Mouse (Mus musculus) forebrain, embryonic 11.5 days (tissue): ENCODE measurements around the gene Eogt. TPM values are rescaled to one million over a fixed set of nuclear protein-coding genes. Genes with fewer than 3 reads are reported as not detected.

Source experiments
- ATAC-seq: fragments of 200-750 bp; cut with Nextera tagmentation; replicated peaks from 2 replicates; pipeline ENCODE4 v1.8.0; 2017; ENCODE audit warnings: moderate TSS enrichment; ENCODE audit not compliant: low FRiP score
- DNase-seq: peaks from one replicate; pipeline ENCODE4 v3.0.0-alpha.2; 2017; ENCODE audit warnings: low spot score
- H3K27ac ChIP-seq: fragments of 300-500 bp; sonication (generic); 2 replicates; pipeline ENCODE4 v1.5.1; 2014; ENCODE audit warnings: low read depth, low read length
- H3K27me3 ChIP-seq: fragments of 300-500 bp; sonication (generic); 2 replicates; pipeline ENCODE4 v1.6.1; 2014; ENCODE audit warnings: mild to moderate bottlenecking, low read length, mixed read lengths; ENCODE audit not compliant: control insufficient read depth, insufficient read depth
- H3K36me3 ChIP-seq: fragments of 300-500 bp; sonication (generic); 2 replicates; pipeline ENCODE4 v1.6.1; 2014; ENCODE audit warnings: mild to moderate bottlenecking, low read length, moderate library complexity, mixed read lengths; ENCODE audit not compliant: control insufficient read depth, insufficient read depth
- H3K4me1 ChIP-seq: fragments of 300-500 bp; sonication (generic); replicated peaks from 2 replicates; pipeline ENCODE4 v1.6.1; 2014; ENCODE audit warnings: low read length, mixed read lengths; ENCODE audit not compliant: control insufficient read depth, insufficient read depth
- H3K4me2 ChIP-seq: fragments of 300-500 bp; sonication (generic); 2 replicates; pipeline ENCODE4 v1.6.1; 2014; ENCODE audit warnings: low read depth, mild to moderate bottlenecking, low read length, moderate library complexity, mixed read lengths; ENCODE audit not compliant: severe bottlenecking
- H3K4me3 ChIP-seq: fragments of 300-500 bp; sonication (generic); 2 replicates; pipeline ENCODE4 v1.5.1; 2014; ENCODE audit warnings: low read depth, low read length
- H3K9ac ChIP-seq: fragments of 300-500 bp; sonication (generic); 2 replicates; pipeline ENCODE4 v1.6.1; 2014; ENCODE audit warnings: low read length
- H3K9me3 ChIP-seq: fragments of 300-500 bp; sonication (generic); 2 replicates; pipeline ENCODE4 v1.6.1; 2016; ENCODE audit warnings: low read length, mixed read lengths; ENCODE audit not compliant: control insufficient read depth
- WGBS: fragments of 180-500 bp; shearing (Covaris S2); extraction: QIAGEN DNeasy Blood & Tissue Kit; methylation state at CpG from one replicate; pipeline ENCODE4 v1.1.7; 2014; 5-methylcytosine and 5-hydroxymethylcytosine counted together
- polyA plus RNA-seq: library from polyadenylated mRNA; unstranded; fragments of >200 nt; fragmentation: Nextera tagmentation; extraction: Ambion mirVana; gene quantifications from 2 replicates; pipeline ENCODE4 v1.2.1, GENCODE M21; 2014

Eogt gene
- polyA plus RNA-seq, 1 experiment from 2014 or later, result 9.1 TPM

- no peaks in the 10 kb centered on the region for H3K9me3 ChIP-seq
- no peaks in the 10 kb centered on the region for H3K36me3 ChIP-seq
- no peak overlapping the region for H3K9ac ChIP-seq
- no peak for ATAC-seq
- WGBS, result 93% methylated on average over 2 of the region's 2 CpGs
- no peak for DNase-seq
- H3K27me3 ChIP-seq, result no peaks in the 10 kb centered on the region
- H3K4me3 ChIP-seq, result no peak overlapping the region
- no peaks in the 10 kb centered on the region; the same call in 1 of the 2 replicates for H3K4me1 ChIP-seq
- no peak overlapping the region for H3K27ac ChIP-seq
- H3K4me2 ChIP-seq, result no peak overlapping the region
Observed at GRCm38 (mm10) chr6:97082336-97082735, 66.6 kb downstream of the Eogt start.

DNA sequence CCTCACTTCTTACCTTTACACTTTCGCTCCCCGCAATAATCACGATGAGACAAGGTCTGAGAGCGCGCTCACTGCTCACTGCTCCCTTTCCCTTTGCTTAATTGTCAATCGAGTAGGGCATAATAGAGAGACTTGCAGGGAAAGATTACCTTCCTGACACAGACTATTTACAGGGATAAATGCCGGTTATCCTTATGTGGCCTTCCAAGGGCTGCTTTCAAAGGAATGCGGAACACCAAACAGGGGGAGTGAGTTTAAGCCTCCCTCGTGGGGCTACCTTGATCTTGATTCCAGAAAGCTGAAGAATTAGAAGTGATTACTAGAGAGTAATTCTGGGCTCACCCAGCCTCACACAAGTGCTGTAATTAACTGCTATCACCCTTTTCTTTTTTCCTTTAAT is 69.0 kb downstream of the Eogt start:
- Histone ChIP-seq H3K9ac (no peak overlapping the region), H3K27ac (no peak overlapping the region), H3K27me3 (no peaks in the 10 kb centered on the region), H3K9me3 (no peaks in the 10 kb centered on the region), H3K4me2 (no peak overlapping the region), H3K4me1 (no peaks in the 10 kb centered on the region; the same call in 1 of the 2 replicates), H3K36me3 (no peaks in the 10 kb centered on the region), H3K4me3 (no peak overlapping the region)
- no peak for DNase-seq
- WGBS, result 36% methylated on average over 9 of the region's 9 CpGs
- no peak for ATAC-seq

GRCm38 (mm10) chr6:97060074-97060681 is 88.8 kb downstream of the Eogt start, which contains the start of gene Fam19a4:
TSS of gene Fam19a4 (minus strand) at chr6:97060413.
- peak; percentile 94 for ATAC-seq
- Histone ChIP-seq H3K9me3 (no peaks in the 10 kb centered on the region), H3K36me3 (no peaks in the 10 kb centered on the region), H3K27ac (no peak within 1 kb of the TSS), H3K9ac (peak within 1 kb of the TSS; percentile 32; the same call in 1 of the 2 replicates), H3K4me2 (peak within 1 kb of the TSS; percentile 70), H3K4me1 (peaks cover 2% of the 10 kb centered on the region; the same call in 1 of the 2 replicates), H3K27me3 (peaks cover 13% of the 10 kb centered on the region), H3K4me3 (peak within 1 kb of the TSS; percentile 35)
- WGBS, result under 1% methylated on average over 30 of the region's 30 CpGs
- DNase-seq, result peak; percentile 80

Other genes starting within 250 kb of the Eogt start
- 0.41 and 0.87 TPM in 2 replicates for gene Fam19a4, start 88.8 kb downstream of the Eogt start, polyA plus RNA-seq
- 28.2 and 30.7 TPM in 2 replicates for gene Tmf1, start 29.9 kb upstream of the Eogt start, polyA plus RNA-seq
- 105 and 107 TPM in 2 replicates for gene Uba3, start 56.5 kb upstream of the Eogt start, polyA plus RNA-seq
- gene Arl6ip5, start 61.5 kb upstream of the Eogt start, polyA plus RNA-seq, result 36.4 and 36.9 TPM in 2 replicates
- not detected in 2 replicates for gene Lmod3, start 103.6 kb upstream of the Eogt start, polyA plus RNA-seq